Mouse (Mus musculus) bone marrow macrophage, adult 2 months (primary cell): ENCODE data around the gene Cep83.

Experiments
- CTCF ChIP-seq: IDR thresholded peaks from 2 replicates; pipeline ENCODE4 v1.5.1; 2012; ENCODE audit warnings: low read depth, mild to moderate bottlenecking, low read length, moderate library complexity
- POLR2A ChIP-seq: IDR thresholded peaks from 2 replicates; pipeline ENCODE4 v1.6.1; 2012; ENCODE audit warnings: mild to moderate bottlenecking, low read depth, low read length, borderline replicate concordance

- TF ChIP-seq CTCF (no peak), POLR2A (no peak)
These were observed 83.0 kb downstream of the Cep83 start for GRCm38 (mm10) chr10:94771496-94771895.
